Mouse (Mus musculus) midbrain, postnatal 0 days (tissue): ENCODE measurements around the gene Ppp1cc. TPM values are rescaled to one million over a fixed set of nuclear protein-coding genes. Genes with fewer than 3 reads are reported as not detected.
"Not testable (repeated sequence)": the region's sequence is repeated elsewhere in the genome, so short reads cannot be mapped to it uniquely, and the experiment has no call there.

Experiments
- ATAC-seq: fragments of 200-750 bp; cut with Nextera tagmentation; 2 replicates; pipeline ENCODE4 v1.8.0; 2017; ENCODE audit warnings: moderate number of reproducible peaks, mild to moderate bottlenecking, moderate TSS enrichment, moderate library complexity; ENCODE audit not compliant: low FRiP score
- DNase-seq: peaks from one replicate; pipeline ENCODE4 v3.0.0-alpha.2; 2015; ENCODE audit warnings: low spot score
- H3K27ac ChIP-seq: fragments of 300-500 bp; sonication (generic); 2 replicates; pipeline ENCODE4 v1.5.1; 2014; ENCODE audit warnings: low read depth, mild to moderate bottlenecking, low read length, mixed read lengths
- H3K27me3 ChIP-seq: fragments of 300-500 bp; sonication (generic); 2 replicates; pipeline ENCODE4 v1.6.1; 2014; ENCODE audit warnings: low read length, control low read depth, mixed read lengths; ENCODE audit not compliant: insufficient read depth
- H3K36me3 ChIP-seq: fragments of 300-500 bp; sonication (generic); 2 replicates; pipeline ENCODE4 v1.6.1; 2014; ENCODE audit warnings: low read length, control low read depth, mixed read lengths; ENCODE audit not compliant: insufficient read depth
- H3K4me1 ChIP-seq: fragments of 300-500 bp; sonication (generic); 2 replicates; pipeline ENCODE4 v1.6.1; 2014; ENCODE audit warnings: mild to moderate bottlenecking, control low read depth, antibody characterized with exemption, low read length, mixed read lengths; ENCODE audit not compliant: insufficient read depth
- H3K4me2 ChIP-seq: fragments of 300-500 bp; sonication (generic); 2 replicates; pipeline ENCODE4 v1.6.1; 2014; ENCODE audit warnings: low read depth, mild to moderate bottlenecking, low read length, mixed read lengths; ENCODE audit not compliant: poor library complexity, severe bottlenecking
- H3K4me3 ChIP-seq: fragments of 300-500 bp; sonication (generic); 2 replicates; pipeline ENCODE4 v1.5.1; 2014; ENCODE audit warnings: low read depth, mild to moderate bottlenecking, low read length, moderate library complexity
- H3K9ac ChIP-seq: fragments of 300-500 bp; sonication (generic); replicated peaks from 2 replicates; pipeline ENCODE4 v1.6.1; 2014; ENCODE audit warnings: mild to moderate bottlenecking, low read length, moderate library complexity, mixed read lengths; ENCODE audit not compliant: poor library complexity, severe bottlenecking
- H3K9me3 ChIP-seq: fragments of 300-500 bp; sonication (generic); 2 replicates; pipeline ENCODE4 v1.6.1; 2016; ENCODE audit warnings: low read length, control low read depth
- CTCF ChIP-seq: IDR thresholded peaks from 2 replicates; pipeline ENCODE4 v1.5.1; 2016; ENCODE audit warnings: antibody characterized with exemption, mild to moderate bottlenecking
- WGBS: fragments of 180-500 bp; shearing (Covaris S2); extraction: QIAGEN DNeasy Blood & Tissue Kit; methylation state at CpG from one replicate; pipeline ENCODE4 v1.1.7; 2014; 5-methylcytosine and 5-hydroxymethylcytosine counted together
- polyA plus RNA-seq: library from polyadenylated mRNA; unstranded; fragments of >200 nt; fragmentation: Nextera tagmentation; extraction: Ambion mirVana; gene quantifications from 2 replicates; pipeline ENCODE4 v1.2.1, GENCODE M21; 2015
- total RNA-seq: library from RNA; depleted of rRNA; stranded (reverse); fragments of >200 nt; gene quantifications from 2 replicates; pipeline ENCODE4 v1.2.3, GENCODE M21; 2014

The Ppp1cc gene
- total and polyA plus RNA-seq, 2 experiments from 2014 or later: 164 to 206 TPM

GRCm38 (mm10) chr5:122210890-122211289 lies 52.8 kb downstream of the Ppp1cc start:
- no peak overlapping the region for H3K27ac ChIP-seq
- no peaks in the 10 kb centered on the region; the same call in 1 of the 2 replicates for H3K4me1 ChIP-seq
- no peak overlapping the region for H3K4me3 ChIP-seq
- 94% methylated on average over 8 of the region's 8 CpGs for WGBS
- DNase-seq (no peak), ATAC-seq (no peak)
- no peak for TF ChIP-seq CTCF
- no peaks in the 10 kb centered on the region for H3K36me3 ChIP-seq
- no peak overlapping the region for H3K4me2 ChIP-seq
- H3K9me3 ChIP-seq: no peaks in the 10 kb centered on the region
- no peaks in the 10 kb centered on the region for H3K27me3 ChIP-seq
- H3K9ac ChIP-seq: no peak overlapping the region

DNA sequence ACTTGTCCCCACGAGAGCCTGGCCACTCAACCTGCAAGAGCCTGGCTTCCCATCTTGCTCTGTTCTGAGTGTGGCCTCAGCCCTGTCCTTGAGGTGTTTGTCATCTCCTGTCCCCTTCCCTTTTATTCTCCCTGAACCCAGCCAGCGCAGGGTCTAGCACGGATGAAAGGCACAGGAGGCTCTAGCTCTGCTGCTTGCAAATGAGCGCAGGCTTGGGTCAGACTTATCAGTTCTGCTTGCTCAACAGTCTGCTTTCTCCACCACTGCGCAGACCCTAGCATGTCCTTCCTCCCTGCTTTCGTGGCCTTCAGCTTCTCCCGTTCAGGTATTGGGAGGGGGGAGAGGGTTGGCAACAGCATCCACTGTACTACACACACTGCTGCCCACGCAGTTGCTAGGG lies 54.0 kb downstream of the Ppp1cc start:
- no peak overlapping the region for H3K27ac ChIP-seq
- WGBS: 86% methylated on average over 8 of the region's 8 CpGs
- no peak for TF ChIP-seq CTCF
- no peak overlapping the region for H3K4me2 ChIP-seq
- H3K9ac ChIP-seq: no peak overlapping the region
- no peaks in the 10 kb centered on the region for H3K36me3 ChIP-seq
- H3K4me3 ChIP-seq: no peak overlapping the region
- ATAC-seq: no peak
- no peaks in the 10 kb centered on the region; the same call in 1 of the 2 replicates for H3K4me1 ChIP-seq
- DNase-seq: no peak
- no peaks in the 10 kb centered on the region for H3K27me3 ChIP-seq
- no peaks in the 10 kb centered on the region for H3K9me3 ChIP-seq

GRCm38 (mm10) chr5:122212820-122213219 lies 54.7 kb downstream of the Ppp1cc start:
- not testable (repeated sequence) for DNase-seq, H3K36me3 ChIP-seq, H3K4me1 ChIP-seq, H3K4me3 ChIP-seq, H3K27me3 ChIP-seq, H3K9ac ChIP-seq, H3K27ac ChIP-seq, H3K9me3 ChIP-seq, H3K4me2 ChIP-seq, ATAC-seq
- 100% methylated on average over 1 of the region's 1 CpGs for WGBS
- 0 out of 2 replicates have a peak, but pooled peaks have one; percentile 11 for TF ChIP-seq CTCF

DNA sequence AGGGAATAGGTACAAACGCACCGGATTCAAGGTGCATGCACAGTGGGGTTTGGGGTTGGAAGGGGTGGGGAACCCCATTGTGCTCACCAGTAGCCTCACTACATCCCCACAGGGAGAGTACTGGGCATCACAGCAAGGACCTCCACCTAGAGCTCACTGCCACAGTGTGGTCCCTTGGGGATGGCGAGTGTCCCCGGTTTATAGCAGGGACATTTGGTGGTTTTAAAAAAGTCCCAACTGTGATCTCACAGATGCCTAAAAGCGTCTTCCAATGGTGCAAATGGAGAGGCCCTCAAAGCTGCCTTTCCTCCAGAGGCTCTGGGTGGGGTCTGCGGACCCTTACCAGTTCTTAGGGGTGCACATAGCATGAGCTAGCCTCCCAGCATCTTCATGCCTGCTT lies 55.8 kb downstream of the Ppp1cc start:
- Histone ChIP-seq H3K4me2 (no peak overlapping the region), H3K27ac (no peak overlapping the region), H3K9me3 (no peaks in the 10 kb centered on the region), H3K27me3 (no peaks in the 10 kb centered on the region), H3K36me3 (no peaks in the 10 kb centered on the region), H3K4me3 (no peak overlapping the region), H3K9ac (no peak overlapping the region), H3K4me1 (no peaks in the 10 kb centered on the region; the same call in 1 of the 2 replicates)
- WGBS: 96% methylated on average over 6 of the region's 6 CpGs
- no peak for TF ChIP-seq CTCF
- DNase-seq: no peak
- no peak for ATAC-seq

DNA sequence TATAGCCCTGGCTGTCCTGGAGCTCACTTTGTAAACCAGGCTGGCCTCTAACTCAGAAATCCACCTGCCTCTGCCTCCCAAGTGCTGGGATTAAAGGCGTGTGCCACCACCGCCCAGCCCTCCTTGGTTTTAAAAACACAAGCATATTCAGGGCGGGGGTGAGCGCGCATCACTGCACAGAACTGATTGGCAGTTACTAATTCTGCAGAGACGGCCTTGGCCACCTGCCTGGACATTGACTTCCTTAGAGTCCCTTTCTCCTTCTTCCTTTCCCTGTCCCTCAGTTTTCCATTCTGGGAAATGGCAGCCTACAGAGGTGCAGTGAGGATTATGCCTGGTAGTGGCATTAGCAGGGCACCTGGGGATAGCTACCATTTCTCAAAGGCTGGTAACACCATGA lies 59.6 kb downstream of the Ppp1cc start:
- H3K27ac ChIP-seq: no peak overlapping the region
- no peak overlapping the region for H3K9ac ChIP-seq
- no peak overlapping the region for H3K4me3 ChIP-seq
- whole genome bisulfite sequencing: 82% methylated on average over 6 of the region's 6 CpGs
- DNase-seq: no peak
- no peaks in the 10 kb centered on the region for H3K4me1 ChIP-seq
- H3K27me3 ChIP-seq: no peaks in the 10 kb centered on the region
- H3K9me3 ChIP-seq: no peaks in the 10 kb centered on the region
- no peak overlapping the region for H3K4me2 ChIP-seq
- no peaks in the 10 kb centered on the region for H3K36me3 ChIP-seq
- TF ChIP-seq CTCF: no peak
- no peak for ATAC-seq

DNA sequence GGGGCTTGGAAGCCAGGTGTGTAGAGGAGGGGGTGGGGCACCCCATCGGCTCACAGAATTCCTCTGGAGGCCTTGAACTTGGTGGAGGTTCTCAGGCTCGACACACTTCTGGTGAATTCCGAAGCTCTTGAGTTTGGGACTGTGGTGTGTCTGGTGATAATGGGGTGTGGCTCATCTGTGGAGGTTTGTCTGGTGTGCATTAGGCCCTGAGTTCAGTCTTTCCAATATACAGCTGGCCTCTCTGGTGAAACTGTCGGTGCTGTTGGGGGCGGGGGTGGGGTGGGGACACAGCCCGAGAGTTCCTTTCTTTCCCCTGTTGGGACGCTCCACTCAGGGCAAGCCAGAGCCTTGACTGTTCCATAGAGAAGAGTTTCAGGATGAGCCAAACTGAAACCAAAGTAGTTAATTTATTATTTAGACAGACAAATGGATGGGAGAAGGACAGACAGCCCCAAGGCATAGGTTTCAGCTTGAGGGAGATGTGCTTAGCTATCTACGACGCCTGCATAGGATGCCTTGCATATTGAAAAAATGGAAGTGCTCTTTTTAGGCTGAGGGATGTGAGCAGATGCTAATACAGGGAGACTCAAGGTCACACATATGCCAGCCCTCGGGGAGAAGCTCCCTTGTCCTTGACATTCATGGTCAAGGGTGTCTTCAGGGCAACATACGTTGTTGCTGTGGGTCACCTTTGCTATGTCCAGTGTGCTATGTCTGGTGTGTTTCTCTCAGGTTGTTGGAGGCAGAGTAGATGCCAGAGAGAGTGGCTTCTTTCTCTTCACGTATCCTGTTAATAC lies 60.2 kb downstream of the Ppp1cc start:
- WGBS: 90% methylated on average over 12 of the region's 12 CpGs

More for the DNA sequence above, 60.2 kb downstream of the Ppp1cc start:
- H3K4me2 ChIP-seq: no peak overlapping the region
- H3K9me3 ChIP-seq: no peaks in the 10 kb centered on the region
- no peaks in the 10 kb centered on the region for H3K27me3 ChIP-seq
- DNase-seq: no peak
- no peaks in the 10 kb centered on the region for H3K4me1 ChIP-seq
- no peak overlapping the region for H3K4me3 ChIP-seq
- H3K9ac ChIP-seq: no peak overlapping the region
- no peak overlapping the region for H3K27ac ChIP-seq
- no peaks in the 10 kb centered on the region for H3K36me3 ChIP-seq
- TF ChIP-seq CTCF: no peak
- no peak for ATAC-seq
